Mouse (Mus musculus) erythroblast, embryonic 14.5 days (primary cell): ENCODE data around the gene Epb41l2.

Source experiments
- GATA1 ChIP-seq: IDR thresholded peaks from 2 replicates; pipeline ENCODE4 v1.6.1; 2012; ENCODE audit warnings: low read length, inconsistent platforms, mixed read lengths
- TAL1 ChIP-seq: IDR thresholded peaks from 3 replicates; pipeline ENCODE4 v1.6.1; 2012; ENCODE audit warnings: low read length, inconsistent platforms, mixed read lengths

DNA sequence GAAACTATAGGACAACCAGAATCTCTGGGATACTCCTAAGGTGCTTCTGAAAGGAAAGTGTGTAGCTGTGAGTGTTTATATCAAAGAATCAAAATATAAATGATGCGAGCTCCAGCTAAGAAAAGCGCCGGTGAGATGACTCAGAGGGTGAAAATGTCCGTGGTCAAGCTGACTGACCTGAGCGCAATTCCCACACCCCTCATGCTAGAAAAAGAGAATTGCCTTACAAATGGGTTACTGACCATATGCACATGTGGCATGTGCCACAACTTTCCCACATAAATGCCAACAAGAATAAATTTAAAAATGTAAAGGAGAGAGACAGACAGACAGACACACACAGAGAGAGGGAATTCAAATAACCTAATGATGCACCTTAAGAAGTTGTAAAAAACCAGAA, 18.9 kb upstream of the Epb41l2 start:
- TF ChIP-seq TAL1 (no peak), GATA1 (no peak)
